Mouse (Mus musculus): ENCODE measurements around the gene Sema4d.

- peak; percentile 93 for TF ChIP-seq CTCF (IDR thresholded peaks at IDR 0.05; ENCODE audit: borderline replicate concordance, extremely low read depth, insufficient read depth, insufficient read length)
- peak; percentile 86 for TF ChIP-seq POLR2A (IDR thresholded peaks at IDR 0.05; ENCODE audit: borderline replicate concordance, extremely low read depth, insufficient read depth, insufficient read length, poor library complexity, severe bottlenecking)
These were observed 142.0 kb downstream of the Sema4d start, which contains the start of gene Secisbp2 for GRCm38 (mm10) chr13:51651408-51652064.
